Mouse (Mus musculus) midbrain, embryonic 15.5 days (tissue): ENCODE measurements around the gene Fbxw8. TPM values are rescaled to one million over a fixed set of nuclear protein-coding genes. Genes with fewer than 3 reads are reported as not detected.

Experiments used
- ATAC-seq: fragments of 200-750 bp; cut with Nextera tagmentation; replicated peaks from 2 replicates; pipeline ENCODE4 v1.8.0; 2017; ENCODE audit warnings: moderate TSS enrichment
- H3K27ac ChIP-seq: fragments of 300-500 bp; sonication (generic); 2 replicates; pipeline ENCODE4 v1.5.1; 2015; ENCODE audit warnings: mild to moderate bottlenecking, inconsistent platforms
- H3K27me3 ChIP-seq: fragments of 300-500 bp; sonication (generic); replicated peaks from 2 replicates; pipeline ENCODE4 v1.6.1; 2015; ENCODE audit warnings: inconsistent platforms
- H3K36me3 ChIP-seq: fragments of 300-500 bp; sonication (generic); replicated peaks from 2 replicates; pipeline ENCODE4 v1.6.1; 2015; ENCODE audit warnings: inconsistent platforms
- H3K4me1 ChIP-seq: fragments of 300-500 bp; sonication (generic); 2 replicates; pipeline ENCODE4 v1.6.1; 2015; ENCODE audit warnings: inconsistent platforms
- H3K4me2 ChIP-seq: fragments of 300-500 bp; sonication (generic); 2 replicates; pipeline ENCODE4 v1.6.1; 2015; ENCODE audit warnings: inconsistent platforms, mild to moderate bottlenecking, moderate library complexity
- H3K4me3 ChIP-seq: fragments of 300-500 bp; sonication (generic); 2 replicates; pipeline ENCODE4 v1.5.1; 2015; ENCODE audit warnings: mild to moderate bottlenecking, inconsistent platforms
- H3K9ac ChIP-seq: fragments of 300-500 bp; sonication (generic); 2 replicates; pipeline ENCODE4 v1.6.1; 2015; ENCODE audit warnings: mild to moderate bottlenecking, inconsistent platforms
- H3K9me3 ChIP-seq: fragments of 300-500 bp; sonication (generic); 2 replicates; pipeline ENCODE4 v1.6.1; 2016; ENCODE audit warnings: inconsistent platforms
- WGBS: fragments of 180-500 bp; shearing (Covaris S2); methylation state at CpG from one replicate; pipeline ENCODE4 v1.1.7; 2015; ENCODE audit warnings: mixed read lengths; 5-methylcytosine and 5-hydroxymethylcytosine counted together
- polyA plus RNA-seq: library from polyadenylated mRNA; unstranded; fragments of >200 nt; fragmentation: Nextera tagmentation; extraction: Ambion mirVana; gene quantifications from 2 replicates; pipeline ENCODE4 v1.2.1, GENCODE M21; 2015

Gene Fbxw8
- polyA plus RNA-seq, 1 experiment from 2014 or later = 20.0 TPM

- H3K36me3 ChIP-seq = no peaks in the 10 kb centered on the region
- no peaks in the 10 kb centered on the region for H3K27me3 ChIP-seq
- no peak overlapping the region for H3K9ac ChIP-seq
- no peak for ATAC-seq
- WGBS = 89% methylated on average over 14 of the region's 14 CpGs
- no peak overlapping the region for H3K27ac ChIP-seq
- no peaks in the 10 kb centered on the region for H3K4me1 ChIP-seq
- H3K4me2 ChIP-seq = no peak overlapping the region
- no peak overlapping the region for H3K4me3 ChIP-seq
- no peaks in the 10 kb centered on the region for H3K9me3 ChIP-seq
These were observed 108.0 kb downstream of the Fbxw8 start for GRCm38 (mm10) chr5:118047091-118047757.

- 95% methylated on average over 9 of the region's 9 CpGs for WGBS
- H3K27me3 ChIP-seq = no peaks in the 10 kb centered on the region
These were observed 109.9 kb downstream of the Fbxw8 start for GRCm38 (mm10) chr5:118045385-118045784.

GRCm38 (mm10) chr5:118044907-118045306, 110.4 kb downstream of the Fbxw8 start:
- Histone ChIP-seq H3K27ac (no peak overlapping the region), H3K36me3 (no peaks in the 10 kb centered on the region), H3K9me3 (no peaks in the 10 kb centered on the region), H3K4me3 (no peak overlapping the region), H3K4me2 (no peak overlapping the region), H3K4me1 (no peaks in the 10 kb centered on the region), H3K9ac (no peak overlapping the region), H3K27me3 (no peaks in the 10 kb centered on the region)
- no peak for ATAC-seq
- 89% methylated on average over 6 of the region's 6 CpGs for WGBS

More at GRCm38 (mm10) chr5:118045385-118045784, 109.9 kb downstream of the Fbxw8 start:
- Histone ChIP-seq H3K36me3 (no peaks in the 10 kb centered on the region), H3K4me1 (no peaks in the 10 kb centered on the region), H3K4me2 (no peak overlapping the region), H3K4me3 (no peak overlapping the region), H3K9ac (no peak overlapping the region), H3K27ac (no peak overlapping the region), H3K9me3 (no peaks in the 10 kb centered on the region)
- ATAC-seq = no peak

- no peak for ATAC-seq
- H3K9ac ChIP-seq = no peak overlapping the region
- H3K36me3 ChIP-seq = no peaks in the 10 kb centered on the region
- WGBS = 85% methylated on average over 4 of the region's 4 CpGs
- H3K4me1 ChIP-seq = peaks cover 6% of the 10 kb centered on the region
- no peak overlapping the region for H3K27ac ChIP-seq
- no peak overlapping the region for H3K4me3 ChIP-seq
- H3K4me2 ChIP-seq = no peak overlapping the region
- no peaks in the 10 kb centered on the region for H3K9me3 ChIP-seq
- H3K27me3 ChIP-seq = no peaks in the 10 kb centered on the region
These were observed 111.5 kb downstream of the Fbxw8 start for GRCm38 (mm10) chr5:118043761-118044160.

- ATAC-seq = no peak
- 91% methylated on average over 6 of the region's 6 CpGs for WGBS
- H3K27ac ChIP-seq = no peak overlapping the region
- H3K27me3 ChIP-seq = no peaks in the 10 kb centered on the region
- H3K4me2 ChIP-seq = no peak overlapping the region
- no peak overlapping the region for H3K4me3 ChIP-seq
- H3K9ac ChIP-seq = no peak overlapping the region
- peaks cover 13% of the 10 kb centered on the region for H3K4me1 ChIP-seq
- no peaks in the 10 kb centered on the region for H3K36me3 ChIP-seq
- no peaks in the 10 kb centered on the region for H3K9me3 ChIP-seq
These were observed 112.7 kb downstream of the Fbxw8 start for GRCm38 (mm10) chr5:118042599-118042998.

- no peaks in the 10 kb centered on the region for H3K36me3 ChIP-seq
- H3K4me2 ChIP-seq = no peak overlapping the region
- H3K27me3 ChIP-seq = no peaks in the 10 kb centered on the region
- no peak overlapping the region for H3K9ac ChIP-seq
- peaks cover 21% of the 10 kb centered on the region for H3K4me1 ChIP-seq
- H3K4me3 ChIP-seq = no peak overlapping the region
- 17% methylated on average over 12 of the region's 12 CpGs for WGBS
- H3K27ac ChIP-seq = 0 out of 2 replicates have a peak overlapping the region, but pooled peaks have one; percentile 12
- ATAC-seq = no peak
- no peaks in the 10 kb centered on the region for H3K9me3 ChIP-seq
These were observed 116.0 kb downstream of the Fbxw8 start for GRCm38 (mm10) chr5:118039241-118039668.

- no peaks in the 10 kb centered on the region for H3K9me3 ChIP-seq
- H3K27me3 ChIP-seq = no peaks in the 10 kb centered on the region
- H3K9ac ChIP-seq = no peak overlapping the region
- H3K4me1 ChIP-seq = peaks cover 21% of the 10 kb centered on the region
- no peak overlapping the region for H3K4me3 ChIP-seq
- peak; percentile 80 for ATAC-seq
- H3K4me2 ChIP-seq = peak overlapping the region; percentile 1; the same call in 1 of the 2 replicates
- no peaks in the 10 kb centered on the region for H3K36me3 ChIP-seq
- peak overlapping the region; percentile 56; the same call in 1 of the 2 replicates for H3K27ac ChIP-seq
- WGBS = 10% methylated on average over 10 of the region's 10 CpGs
These were observed 117.3 kb downstream of the Fbxw8 start for GRCm38 (mm10) chr5:118037798-118038484.

- Histone ChIP-seq H3K4me3 (no peak overlapping the region), H3K4me1 (peaks cover 21% of the 10 kb centered on the region), H3K36me3 (no peaks in the 10 kb centered on the region), H3K27me3 (no peaks in the 10 kb centered on the region), H3K27ac (peak overlapping the region; percentile 56), H3K9me3 (no peaks in the 10 kb centered on the region), H3K9ac (no peak overlapping the region), H3K4me2 (peak overlapping the region; percentile 1; the same call in 1 of the 2 replicates)
- WGBS = 46% methylated on average over 25 of the region's 25 CpGs
- peak; percentile 17; the same call in 1 of the 2 replicates for ATAC-seq
These were observed 118.1 kb downstream of the Fbxw8 start for GRCm38 (mm10) chr5:118036888-118037797.

GRCm38 (mm10) chr5:118035786-118036185, 119.5 kb downstream of the Fbxw8 start:
- no peaks in the 10 kb centered on the region for H3K36me3 ChIP-seq
- H3K9me3 ChIP-seq = no peaks in the 10 kb centered on the region
- WGBS = 67% methylated on average over 3 of the region's 3 CpGs
- no peak overlapping the region for H3K27ac ChIP-seq
- peaks cover 21% of the 10 kb centered on the region for H3K4me1 ChIP-seq
- H3K4me3 ChIP-seq = no peak overlapping the region
- no peaks in the 10 kb centered on the region for H3K27me3 ChIP-seq
- H3K9ac ChIP-seq = no peak overlapping the region
- ATAC-seq = no peak
- H3K4me2 ChIP-seq = no peak overlapping the region

GRCm38 (mm10) chr5:118034632-118035031, 120.6 kb downstream of the Fbxw8 start:
- Histone ChIP-seq H3K27me3 (peaks cover 9% of the 10 kb centered on the region), H3K9me3 (no peaks in the 10 kb centered on the region), H3K9ac (no peak overlapping the region), H3K4me3 (no peak overlapping the region), H3K36me3 (no peaks in the 10 kb centered on the region), H3K4me1 (peaks cover 21% of the 10 kb centered on the region), H3K4me2 (no peak overlapping the region), H3K27ac (no peak overlapping the region)
- ATAC-seq = no peak
- WGBS = 90% methylated on average over 1 of the region's 1 CpGs

- 79% methylated on average over 6 of the region's 6 CpGs for WGBS
- H3K4me1 ChIP-seq = peaks cover 24% of the 10 kb centered on the region
These were observed 121.5 kb downstream of the Fbxw8 start for GRCm38 (mm10) chr5:118033740-118034139.

GRCm38 (mm10) chr5:118033328-118033727, 121.9 kb downstream of the Fbxw8 start:
- no peak for ATAC-seq
- WGBS = 54% methylated on average over 4 of the region's 4 CpGs
- Histone ChIP-seq H3K4me1 (peaks cover 28% of the 10 kb centered on the region), H3K9ac (no peak overlapping the region), H3K9me3 (no peaks in the 10 kb centered on the region), H3K4me3 (no peak overlapping the region), H3K27ac (no peak overlapping the region), H3K36me3 (no peaks in the 10 kb centered on the region), H3K27me3 (peaks cover 22% of the 10 kb centered on the region), H3K4me2 (no peak overlapping the region)

More at GRCm38 (mm10) chr5:118033740-118034139, 121.5 kb downstream of the Fbxw8 start:
- no peaks in the 10 kb centered on the region for H3K36me3 ChIP-seq
- H3K9ac ChIP-seq = no peak overlapping the region
- H3K4me3 ChIP-seq = no peak overlapping the region
- peaks cover 18% of the 10 kb centered on the region for H3K27me3 ChIP-seq
- H3K9me3 ChIP-seq = no peaks in the 10 kb centered on the region
- no peak overlapping the region for H3K4me2 ChIP-seq
- no peak for ATAC-seq
- H3K27ac ChIP-seq = no peak overlapping the region
